Mouse (Mus musculus): Measurements from ENCODE around the gene Ppp1r14d. TPM values are rescaled to one million over a fixed set of nuclear protein-coding genes. Genes with fewer than 3 reads are reported as not detected.

Gene Ppp1r14d
- polyA plus RNA-seq, 2 experiments: not detected

DNA sequence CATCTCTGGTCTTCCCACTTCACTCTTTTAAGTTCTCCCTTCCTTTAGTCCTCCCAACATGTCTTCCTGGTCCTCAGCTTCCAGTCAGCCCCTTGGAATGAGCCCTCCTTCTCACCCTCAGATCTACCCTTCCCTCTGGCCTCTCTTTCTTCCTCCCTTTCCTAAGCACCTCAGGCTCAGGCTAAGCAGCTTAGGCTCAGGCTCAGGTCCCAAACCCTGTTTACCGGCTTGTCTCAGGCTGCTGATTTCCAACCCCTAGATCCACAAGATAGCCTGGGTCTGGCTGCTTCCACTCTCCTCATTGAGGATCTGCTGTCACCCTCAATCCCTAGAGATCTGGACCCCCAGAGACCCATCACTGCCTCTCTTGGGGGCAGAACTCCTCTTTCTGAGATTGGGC, 31.7 kb downstream of the Ppp1r14d start:
- H3K27me3 ChIP-seq (ENCODE audit: control insufficient read depth, insufficient read depth, low read length): no peaks in the 10 kb centered on the region
- WGBS (ENCODE audit: insufficient replicate concordance): 48% methylated on average over 1 of the region's 1 CpGs
- peaks cover 0 to 6% of the 10 kb centered on the region in 2 experiments; a peak in 1 of 4 replicates for H3K4me1 ChIP-seq (replicated peaks; ENCODE audit: control insufficient read depth in 2 of 2, insufficient read depth in 2 of 2, low read length in 1 of 2)
- H3K9ac ChIP-seq (replicated peaks): no peak overlapping the region
- H3K9me3 ChIP-seq (ENCODE audit: control insufficient read depth, low read length): no peaks in the 10 kb centered on the region
- ATAC-seq (ENCODE audit: insufficient read depth) (no peak), DNase-seq (ENCODE audit: low read depth in 3 of 3, low spot score in 3 of 3) (no peak)
- H3K27ac ChIP-seq: no peak overlapping the region
- no peak overlapping the region for H3K4me2 ChIP-seq (ENCODE audit: low read depth)
- TF ChIP-seq CTCF (IDR thresholded peaks at IDR 0.05; ENCODE audit: low read depth) (no peak), EP300 (IDR thresholded peaks at IDR 0.05; ENCODE audit: low read depth) (no peak)
- H3K36me3 ChIP-seq (replicated peaks; ENCODE audit: control insufficient read depth, insufficient read depth, low read depth): no peaks in the 10 kb centered on the region
- no peak overlapping the region for H3K4me3 ChIP-seq (ENCODE audit: insufficient read depth in 1 of 2, low read depth in 2 of 2, low read length in 2 of 2)

DNA sequence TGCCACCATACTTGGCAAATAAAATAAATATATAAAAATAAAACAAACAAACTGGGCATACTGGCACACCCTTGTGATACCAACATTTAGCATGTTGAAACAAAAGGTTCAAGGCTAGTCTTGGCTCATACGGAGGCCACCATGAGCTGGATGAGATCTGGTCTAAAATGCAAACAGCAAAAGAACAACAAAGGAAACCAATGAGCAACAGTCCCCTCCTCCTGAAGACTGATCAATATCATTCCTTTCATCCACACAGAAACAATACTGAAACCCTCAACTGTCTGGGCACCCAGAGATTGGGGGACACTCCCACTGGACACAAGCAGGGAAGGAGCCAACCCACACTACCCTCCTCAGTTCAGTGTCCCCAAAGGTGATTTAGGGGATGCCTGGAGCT, 32.2 kb downstream of the Ppp1r14d start:
- Histone ChIP-seq H3K27me3 (ENCODE audit: control insufficient read depth, insufficient read depth, low read length) (no peaks in the 10 kb centered on the region), H3K4me3 (ENCODE audit: insufficient read depth in 1 of 2, low read depth in 2 of 2, low read length in 2 of 2) (no peak overlapping the region), H3K36me3 (replicated peaks; ENCODE audit: control insufficient read depth, insufficient read depth, low read depth) (no peaks in the 10 kb centered on the region), H3K9me3 (ENCODE audit: control insufficient read depth, low read length) (no peaks in the 10 kb centered on the region), H3K4me2 (ENCODE audit: low read depth) (no peak overlapping the region), H3K27ac (no peak overlapping the region), H3K9ac (replicated peaks) (no peak overlapping the region), H3K4me1 (replicated peaks; ENCODE audit: control insufficient read depth in 2 of 2, insufficient read depth in 2 of 2, low read length in 1 of 2) (peaks cover 0 to 6% of the 10 kb centered on the region in 2 experiments; a peak in 1 of 4 replicates)
- 70% methylated on average over 1 of the region's 1 CpGs for WGBS (ENCODE audit: insufficient replicate concordance)
- DNase-seq (ENCODE audit: low read depth in 3 of 3, low spot score in 3 of 3) (no peak), ATAC-seq (ENCODE audit: insufficient read depth) (no peak)
- TF ChIP-seq CTCF (IDR thresholded peaks at IDR 0.05; ENCODE audit: low read depth) (no peak), EP300 (IDR thresholded peaks at IDR 0.05; ENCODE audit: low read depth) (no peak)

DNA sequence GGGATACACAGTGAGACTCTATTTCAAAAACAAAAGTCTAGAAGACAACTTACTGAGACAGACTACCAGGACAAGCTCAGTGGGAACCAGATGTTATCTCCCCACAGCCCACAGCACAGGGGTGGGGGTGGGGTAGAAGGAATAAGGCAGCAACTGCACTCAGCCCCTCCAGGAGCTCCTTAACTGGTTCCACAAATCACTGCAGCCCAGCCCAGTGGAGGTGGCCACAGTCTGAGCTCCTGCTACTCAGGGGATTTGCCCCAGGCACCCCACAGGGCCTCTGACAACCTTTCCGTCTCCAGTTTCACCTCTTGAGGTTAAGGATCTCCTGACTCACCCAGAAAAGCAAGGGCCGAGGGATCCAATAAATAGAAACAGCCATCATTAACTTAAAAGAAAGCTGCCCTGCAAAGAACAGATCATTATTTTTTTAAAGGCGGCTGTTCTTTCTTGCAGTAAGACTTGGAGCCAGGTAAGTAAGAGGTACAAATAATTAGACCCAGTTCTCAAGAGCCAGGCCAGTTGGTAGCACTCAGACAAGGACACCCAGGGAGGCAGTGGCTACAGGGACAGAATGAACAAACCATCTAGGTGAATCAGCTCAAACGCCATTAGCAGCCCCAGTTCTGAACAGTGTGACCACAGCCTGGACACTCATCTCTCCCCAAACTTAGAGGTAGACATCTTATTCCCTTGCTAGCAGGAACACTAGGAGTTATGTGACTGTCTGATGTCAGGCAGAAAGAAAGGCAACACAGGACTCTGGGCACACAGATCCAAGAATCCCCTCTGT, 33.2 kb downstream of the Ppp1r14d start:
- H3K27ac ChIP-seq: no peak overlapping the region
- TF ChIP-seq EP300 (IDR thresholded peaks at IDR 0.05; ENCODE audit: low read depth) (no peak), CTCF (IDR thresholded peaks at IDR 0.05; ENCODE audit: low read depth) (no peak)
- no peak overlapping the region for H3K9ac ChIP-seq (replicated peaks)
- peaks cover 0 to 6% of the 10 kb centered on the region in 2 experiments; a peak in 1 of 4 replicates for H3K4me1 ChIP-seq (replicated peaks; ENCODE audit: control insufficient read depth in 2 of 2, insufficient read depth in 2 of 2, low read length in 1 of 2)
- no peaks in the 10 kb centered on the region for H3K9me3 ChIP-seq (ENCODE audit: control insufficient read depth, low read length)
- no peaks in the 10 kb centered on the region for H3K27me3 ChIP-seq (ENCODE audit: control insufficient read depth, insufficient read depth, low read length)
- no peak overlapping the region for H3K4me3 ChIP-seq (ENCODE audit: insufficient read depth in 1 of 2, low read depth in 2 of 2, low read length in 2 of 2)
- DNase-seq (ENCODE audit: low read depth in 3 of 3, low spot score in 3 of 3) (no peak), ATAC-seq (ENCODE audit: insufficient read depth) (no peak)
- H3K36me3 ChIP-seq (replicated peaks; ENCODE audit: control insufficient read depth, insufficient read depth, low read depth): no peaks in the 10 kb centered on the region
- 62% methylated on average over 4 of the region's 4 CpGs for WGBS (ENCODE audit: insufficient replicate concordance)
- H3K4me2 ChIP-seq (ENCODE audit: low read depth): no peak overlapping the region

DNA sequence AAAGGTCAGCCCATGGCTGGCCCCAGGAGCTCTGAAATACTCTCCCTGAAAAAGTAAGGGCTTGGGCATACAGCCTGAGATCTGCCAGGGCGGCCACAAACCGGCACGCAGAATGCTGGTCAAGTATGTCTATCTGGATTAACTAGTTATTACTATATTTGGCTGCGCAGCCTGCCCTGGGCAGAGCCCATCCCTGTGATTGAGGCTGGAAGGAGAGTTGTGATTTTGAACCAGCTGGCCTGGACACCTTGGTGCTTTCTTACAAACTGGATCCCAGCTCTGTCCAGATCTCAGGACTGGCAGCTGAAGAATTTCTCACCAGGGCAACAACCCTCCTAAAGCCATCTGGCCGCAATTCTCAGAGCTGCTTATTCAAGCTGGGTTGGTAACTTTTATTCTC, 35.6 kb downstream of the Ppp1r14d start:
- Histone ChIP-seq H3K4me3 (ENCODE audit: insufficient read depth in 1 of 2, low read depth in 2 of 2, low read length in 2 of 2) (no peak overlapping the region), H3K4me1 (replicated peaks; ENCODE audit: control insufficient read depth in 2 of 2, insufficient read depth in 2 of 2, low read length in 1 of 2) (peaks cover 0 to 7% of the 10 kb centered on the region in 2 experiments; a peak in 1 of 4 replicates), H3K27me3 (ENCODE audit: control insufficient read depth, insufficient read depth, low read length) (no peaks in the 10 kb centered on the region), H3K27ac (no peak overlapping the region), H3K9me3 (ENCODE audit: control insufficient read depth, low read length) (no peaks in the 10 kb centered on the region), H3K36me3 (replicated peaks; ENCODE audit: control insufficient read depth, insufficient read depth, low read depth) (no peaks in the 10 kb centered on the region), H3K9ac (replicated peaks) (no peak overlapping the region), H3K4me2 (ENCODE audit: low read depth) (no peak overlapping the region)
- ATAC-seq (ENCODE audit: insufficient read depth) (no peak), DNase-seq (ENCODE audit: low read depth in 3 of 3, low spot score in 3 of 3) (no peak)
- no peak for TF ChIP-seq CTCF (IDR thresholded peaks at IDR 0.05; ENCODE audit: low read depth)
- TF ChIP-seq EP300 (IDR thresholded peaks at IDR 0.05; ENCODE audit: low read depth): no peak
- WGBS (ENCODE audit: insufficient replicate concordance): 82% methylated on average over 5 of the region's 5 CpGs

DNA sequence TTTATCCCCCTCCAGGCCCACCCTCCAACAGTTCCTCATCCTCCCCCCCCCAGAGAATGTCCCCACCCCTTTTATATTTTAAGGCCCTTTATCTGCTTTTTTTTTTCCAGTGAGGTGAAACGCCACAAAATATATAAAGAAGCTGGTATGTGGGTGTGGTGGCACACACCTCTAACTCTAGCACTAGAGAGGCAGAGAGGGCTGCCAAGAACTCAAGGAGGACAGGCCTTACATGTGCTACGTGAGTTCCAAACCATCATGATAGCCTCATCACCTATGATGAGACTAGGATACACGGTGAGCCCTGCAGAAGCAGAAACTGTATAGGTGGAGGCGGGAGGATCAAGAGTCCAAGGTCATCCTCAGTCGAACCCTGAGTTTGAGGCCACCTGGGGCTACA, 38.7 kb downstream of the Ppp1r14d start:
- Histone ChIP-seq H3K9me3 (ENCODE audit: control insufficient read depth, low read length) (no peaks in the 10 kb centered on the region), H3K4me1 (replicated peaks; ENCODE audit: control insufficient read depth in 2 of 2, insufficient read depth in 2 of 2, low read length in 1 of 2) (peaks cover 0 to 3% of the 10 kb centered on the region in 2 experiments; a peak in 1 of 4 replicates), H3K4me3 (ENCODE audit: insufficient read depth in 1 of 2, low read depth in 2 of 2, low read length in 2 of 2) (no peak overlapping the region), H3K27ac (no peak overlapping the region), H3K9ac (replicated peaks) (no peak overlapping the region), H3K36me3 (replicated peaks; ENCODE audit: control insufficient read depth, insufficient read depth, low read depth) (no peaks in the 10 kb centered on the region), H3K4me2 (ENCODE audit: low read depth) (no peak overlapping the region), H3K27me3 (ENCODE audit: control insufficient read depth, insufficient read depth, low read length) (no peaks in the 10 kb centered on the region)
- TF ChIP-seq EP300 (IDR thresholded peaks at IDR 0.05; ENCODE audit: low read depth) (no peak), CTCF (IDR thresholded peaks at IDR 0.05; ENCODE audit: low read depth) (no peak)
- ATAC-seq (ENCODE audit: insufficient read depth) (no peak), DNase-seq (ENCODE audit: low read depth in 3 of 3, low spot score in 3 of 3) (no peak)
- WGBS (ENCODE audit: insufficient replicate concordance): 61% methylated on average over 5 of the region's 5 CpGs
